Mouse (Mus musculus) CH12.LX (cell line): ENCODE data around the gene Ezr.

ENCODE experiments used
- CTCF ChIP-seq, 2 experiments: IDR thresholded peaks in 1 of 2; conservative IDR thresholded peaks in 1 of 2; 2 replicates each; pipeline ENCODE4 v1.5.1; 2011 to 2012; ENCODE audit warnings: low read depth in 2 of 2, low read length in 2 of 2, improper control_type of control experiment in 1 of 2, inconsistent platforms in 1 of 2, mild to moderate bottlenecking in 1 of 2, moderate library complexity in 1 of 2
- EP300 ChIP-seq: IDR thresholded peaks from 2 replicates; pipeline ENCODE4 v1.6.1; 2011; ENCODE audit warnings: low read length, improper control_type of control experiment
- ETS1 ChIP-seq: conservative IDR thresholded peaks from 2 replicates; pipeline ENCODE4 v1.6.1; 2012; ENCODE audit warnings: low read depth, mild to moderate bottlenecking, inconsistent platforms, low read length, improper control_type of control experiment, moderate library complexity
- MAFK ChIP-seq: IDR thresholded peaks from 2 replicates; pipeline ENCODE4 v1.6.1; 2011; ENCODE audit warnings: low read length, improper control_type of control experiment; ENCODE audit not compliant: insufficient replicate concordance
- NELFE ChIP-seq: IDR thresholded peaks from 2 replicates; pipeline ENCODE4 v1.6.1; 2011; ENCODE audit warnings: low read depth, low read length, improper control_type of control experiment
- POLR2A ChIP-seq: IDR thresholded peaks from 2 replicates; pipeline ENCODE4 v1.6.1; 2011; ENCODE audit warnings: low read depth, mild to moderate bottlenecking, improper control_type of control experiment, low read length
- USF1 ChIP-seq: IDR thresholded peaks from 2 replicates; pipeline ENCODE4 v1.6.1; 2014; ENCODE audit warnings: low read depth, mild to moderate bottlenecking, inconsistent platforms, low read length, improper control_type of control experiment
- USF2 ChIP-seq: conservative IDR thresholded peaks from 2 replicates; pipeline ENCODE4 v1.6.1; 2011; ENCODE audit warnings: low read depth, low read length, improper control_type of control experiment
- ZMIZ1 ChIP-seq: IDR thresholded peaks from 2 replicates; pipeline ENCODE4 v1.6.1; 2012; ENCODE audit warnings: low read depth, mild to moderate bottlenecking, inconsistent platforms, low read length, improper control_type of control experiment

DNA sequence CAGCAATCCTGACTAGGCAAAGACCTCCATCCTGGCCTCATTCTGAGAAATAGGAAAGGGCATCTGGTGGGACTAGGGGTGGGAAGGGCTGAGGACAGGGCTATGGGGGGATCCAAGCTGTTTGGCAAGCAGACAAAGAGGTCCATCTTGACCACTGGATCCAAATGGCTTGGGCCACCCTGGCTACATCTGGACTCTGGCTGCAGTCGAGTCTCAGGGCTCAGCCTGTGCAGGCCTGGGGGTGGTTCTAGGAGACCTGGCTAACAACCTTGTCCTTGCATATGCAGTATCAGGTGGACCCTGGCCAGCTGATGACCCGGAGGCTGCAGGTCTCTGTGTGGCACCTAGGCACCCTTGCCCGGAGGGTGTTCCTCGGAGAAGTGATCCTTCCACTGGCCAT, 49.9 kb downstream of the Ezr start:
- no peak for TF ChIP-seq ZMIZ1
- TF ChIP-seq NELFE, result no peak
- no peak for TF ChIP-seq POLR2A
- no peak for TF ChIP-seq CTCF (conservative IDR thresholded peaks at IDR 0.05 in 1 of 2, IDR thresholded peaks at IDR 0.05 in 1 of 2; ENCODE audit: low read depth in 2 of 2, low read length in 2 of 2)
- TF ChIP-seq MAFK, result no peak
- no peak for TF ChIP-seq USF1
- TF ChIP-seq EP300, result no peak
- TF ChIP-seq ETS1, result no peak
- TF ChIP-seq USF2, result no peak
